Mouse (Mus musculus): ENCODE measurements around the gene Fam45a.

Fam45a gene

GRCm38 (mm10) chr19:60811098-60812035 lies at the start of gene Fam45a:
Fam45a (plus strand) TSS chr19:60811585.
- DNase-seq (ENCODE audit: low spot score in 2 of 2), result peak; percentile 86 to 89

- no peak for DNase-seq (ENCODE audit: low spot score in 2 of 2)
These were observed 38.0 kb upstream of the Fam45a start for GRCm38 (mm10) chr19:60773366-60773765.

DNA sequence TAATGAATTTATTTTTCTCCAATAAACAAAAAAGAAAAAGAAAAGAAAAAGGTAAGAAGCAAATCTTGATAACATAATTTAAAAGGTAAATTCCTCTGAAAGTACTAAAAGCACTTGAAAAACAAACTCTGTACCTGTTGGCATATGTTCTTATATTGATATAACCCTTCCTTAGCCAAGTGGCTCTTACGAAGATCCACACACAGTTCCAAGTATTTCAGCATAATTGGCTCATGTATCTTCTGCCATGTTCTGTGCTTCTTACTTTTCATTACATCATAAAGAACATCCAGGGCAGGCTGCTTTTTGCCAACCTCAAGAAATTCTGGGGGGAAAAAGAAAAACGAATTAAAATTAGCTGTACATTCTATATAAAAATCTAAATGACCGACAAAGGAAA lies 29.4 kb upstream of the Fam45a start:
- DNase-seq (ENCODE audit: low spot score in 2 of 2), result no peak

GRCm38 (mm10) chr19:60784712-60785111 lies 26.7 kb upstream of the Fam45a start:
- no peak for DNase-seq (ENCODE audit: low spot score in 2 of 2)

DNA sequence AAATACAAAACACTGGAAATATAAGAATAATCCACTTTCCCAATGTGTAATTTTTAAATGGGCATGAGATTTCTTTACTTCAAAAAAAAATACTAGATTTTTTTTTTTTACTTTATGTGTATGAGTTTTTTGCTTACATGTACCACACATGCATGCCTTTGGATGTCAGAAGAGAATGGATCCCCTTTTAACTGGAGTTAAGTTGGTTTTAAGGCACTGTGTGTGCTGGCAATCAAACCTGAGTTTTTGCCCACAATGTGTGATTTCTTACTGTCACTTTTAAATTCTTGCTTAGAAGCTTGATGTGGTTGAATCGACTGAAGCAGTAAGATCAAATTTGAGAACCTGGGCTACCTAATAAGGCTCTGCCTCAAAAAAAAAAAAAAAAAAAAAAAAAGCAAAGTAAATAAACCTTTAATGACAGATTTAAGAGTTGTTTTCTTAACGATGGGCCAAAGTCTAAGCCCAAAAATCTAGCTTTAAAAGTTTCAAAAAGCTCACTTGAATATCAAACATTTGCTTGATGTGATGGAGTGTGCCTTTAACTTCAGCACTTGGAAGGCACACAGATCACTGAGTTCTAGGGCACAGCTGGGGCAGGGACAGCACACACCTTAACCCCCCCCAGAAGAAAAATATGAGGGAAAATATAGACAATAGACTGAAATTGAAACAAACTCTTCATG lies 23.8 kb upstream of the Fam45a start:
- DNase-seq (ENCODE audit: low spot score in 2 of 2), result no peak

DNA sequence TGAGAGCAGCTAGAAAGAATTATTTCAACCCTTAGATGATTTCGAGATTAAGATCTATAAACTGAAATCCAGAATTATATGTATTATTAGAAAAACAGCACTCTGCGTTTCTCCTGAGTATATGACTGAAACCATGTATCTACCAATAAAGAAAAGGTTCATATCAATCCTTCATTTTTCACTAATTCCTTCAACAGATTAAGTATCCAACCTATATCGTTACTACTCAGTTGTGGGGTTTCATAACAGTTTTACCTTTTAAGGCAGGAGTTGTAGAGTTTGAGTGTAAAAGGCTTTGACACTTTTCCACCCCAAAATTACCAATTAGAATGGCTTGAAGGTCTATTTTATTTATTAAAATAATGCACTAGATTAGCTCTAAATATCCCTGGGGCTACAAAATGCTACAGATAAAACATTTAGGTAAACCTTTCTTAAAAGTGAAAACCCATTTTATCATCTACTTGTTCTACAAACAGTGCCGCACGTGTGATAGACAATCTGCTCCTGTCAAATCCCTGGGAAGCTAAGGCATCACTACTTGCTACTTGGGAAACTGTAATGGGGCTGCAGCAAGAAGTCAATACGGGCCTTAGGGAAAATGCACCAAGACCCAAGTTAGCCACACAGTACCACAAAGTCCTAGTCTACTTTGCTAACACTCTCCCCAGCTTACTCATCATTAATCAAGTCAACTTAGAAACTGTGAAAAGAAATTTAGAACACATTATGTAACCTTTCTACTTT lies 23.0 kb upstream of the Fam45a start:
- no peak for DNase-seq (ENCODE audit: low spot score in 2 of 2)

- DNase-seq (ENCODE audit: low spot score in 2 of 2), result no peak
These were observed 21.9 kb upstream of the Fam45a start for GRCm38 (mm10) chr19:60789452-60789851.

- DNase-seq (ENCODE audit: low spot score in 2 of 2), result peak; percentile 44 to 48
These were observed 21.4 kb upstream of the Fam45a start for GRCm38 (mm10) chr19:60789919-60790506.

DNA sequence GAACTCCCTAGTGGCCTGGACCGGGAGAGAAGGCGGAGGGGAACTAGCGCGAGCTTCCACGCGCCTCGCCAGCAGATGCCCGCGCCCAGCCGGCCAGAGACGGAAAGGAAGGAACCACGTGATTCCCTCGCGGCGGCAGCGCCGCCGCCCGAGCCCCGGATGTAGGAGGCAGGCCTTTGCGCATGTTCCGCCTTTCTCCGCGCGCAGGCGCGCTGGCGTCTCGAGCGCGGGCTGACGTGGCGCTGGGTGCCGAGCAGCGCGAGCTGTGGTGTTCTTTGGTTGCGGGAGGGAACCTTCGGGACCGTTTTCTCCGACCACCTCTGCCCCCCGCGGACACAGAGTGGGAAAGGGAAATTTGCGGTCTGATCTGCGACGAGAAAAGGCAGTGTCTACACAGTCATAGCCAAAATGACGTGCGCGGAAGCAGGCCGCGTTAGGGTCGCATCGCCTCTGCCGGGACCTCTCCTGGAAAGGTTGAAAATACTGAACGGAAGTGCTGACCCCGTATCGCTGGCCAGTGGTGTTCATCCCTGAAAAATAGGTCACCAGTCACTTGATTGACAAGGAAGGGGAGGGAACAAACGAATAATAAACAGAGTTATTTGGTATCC lies 20.7 kb upstream of the Fam45a start, which contains the start of gene Eif3a:
Gene Eif3a (minus strand): TSS at position 108 of the 611 bp plus-strand sequence.
- peak; percentile 90 to 94 for DNase-seq (ENCODE audit: low spot score in 2 of 2)

- no peak for DNase-seq (ENCODE audit: low spot score in 2 of 2)
These were observed 20.2 kb upstream of the Fam45a start for GRCm38 (mm10) chr19:60791164-60791563.

DNA sequence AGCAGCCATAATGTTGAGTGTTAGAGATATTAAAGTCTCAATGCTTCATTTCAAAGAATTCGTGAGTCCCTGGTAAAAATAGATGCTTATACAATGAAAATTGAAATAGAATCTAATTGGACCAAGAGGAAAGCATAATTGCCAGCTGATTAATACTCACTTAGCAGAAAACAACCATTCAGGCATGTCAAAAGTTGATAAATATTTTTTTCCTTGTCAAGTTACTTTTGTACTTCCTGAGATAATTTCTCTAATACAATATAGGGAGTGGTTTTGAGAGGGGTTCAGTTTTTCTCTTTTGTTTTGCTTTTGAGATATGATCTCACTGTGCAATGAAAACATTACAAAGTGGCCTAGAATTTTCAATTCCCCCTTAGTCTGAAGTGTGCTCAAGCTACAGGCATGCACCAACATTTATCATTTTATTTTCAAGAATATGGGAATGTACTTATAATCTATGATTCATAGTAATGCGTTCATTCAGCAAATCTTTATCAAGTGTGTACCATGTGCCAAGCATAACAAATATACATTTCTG lies 18.1 kb upstream of the Fam45a start:
- no peak for DNase-seq (ENCODE audit: low spot score in 2 of 2)

DNA sequence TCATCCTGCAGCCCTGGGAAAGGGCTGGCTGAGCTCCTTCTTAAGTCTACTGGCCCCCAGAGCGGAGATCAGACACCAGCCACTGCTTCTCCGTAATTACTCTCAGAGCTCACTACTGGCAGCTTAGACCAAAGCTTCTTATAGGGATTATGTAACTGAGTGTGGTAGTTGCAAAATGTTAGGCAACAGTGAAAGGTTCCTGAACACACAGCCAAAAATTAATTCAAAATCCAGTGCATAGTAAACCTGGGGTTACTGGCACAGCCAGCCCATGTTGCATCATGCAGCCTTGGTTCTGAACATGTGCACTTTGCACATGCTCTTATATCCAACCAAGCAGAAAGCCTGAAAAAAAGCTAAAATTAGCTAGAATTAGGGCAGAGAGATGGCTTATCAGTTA lies 16.1 kb upstream of the Fam45a start:
- DNase-seq (ENCODE audit: low spot score in 2 of 2), result no peak

- no peak for DNase-seq (ENCODE audit: low spot score in 2 of 2)
These were observed 14.0 kb upstream of the Fam45a start for GRCm38 (mm10) chr19:60797415-60797814.

DNA sequence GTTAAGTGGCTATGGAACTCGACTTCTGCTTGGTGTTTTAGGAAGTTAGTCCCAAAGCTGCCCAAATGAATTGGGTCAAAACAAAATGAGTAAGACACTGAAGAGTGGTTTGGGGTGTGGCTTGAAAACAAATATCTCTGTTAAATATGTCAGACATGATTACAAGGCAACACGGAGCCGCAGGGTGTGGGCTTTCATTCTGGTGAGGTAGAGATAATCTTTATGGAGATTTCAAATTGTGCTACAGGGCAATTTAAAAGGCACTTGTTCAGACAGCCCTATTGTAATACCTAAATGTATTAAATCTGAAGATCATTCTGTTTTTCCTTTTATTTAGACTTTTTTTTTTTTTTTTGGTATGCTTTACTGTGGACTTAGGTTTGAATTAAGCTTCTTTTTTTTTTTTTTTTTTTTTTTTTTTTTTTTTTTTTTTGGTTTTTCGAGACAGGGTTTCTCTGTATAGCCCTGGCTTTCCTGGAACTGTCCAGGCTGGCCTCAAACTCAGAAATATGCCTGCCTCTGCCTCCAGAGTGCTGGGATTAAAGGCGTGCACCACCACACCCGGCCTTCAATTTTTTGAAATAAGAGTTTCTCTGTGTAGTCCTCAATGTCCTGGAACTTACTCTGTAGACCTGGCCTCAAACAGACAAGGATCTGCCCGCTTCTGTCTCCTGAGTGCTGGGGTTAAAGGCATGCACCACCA lies 11.4 kb upstream of the Fam45a start:
- DNase-seq (ENCODE audit: low spot score in 2 of 2), result no peak

DNA sequence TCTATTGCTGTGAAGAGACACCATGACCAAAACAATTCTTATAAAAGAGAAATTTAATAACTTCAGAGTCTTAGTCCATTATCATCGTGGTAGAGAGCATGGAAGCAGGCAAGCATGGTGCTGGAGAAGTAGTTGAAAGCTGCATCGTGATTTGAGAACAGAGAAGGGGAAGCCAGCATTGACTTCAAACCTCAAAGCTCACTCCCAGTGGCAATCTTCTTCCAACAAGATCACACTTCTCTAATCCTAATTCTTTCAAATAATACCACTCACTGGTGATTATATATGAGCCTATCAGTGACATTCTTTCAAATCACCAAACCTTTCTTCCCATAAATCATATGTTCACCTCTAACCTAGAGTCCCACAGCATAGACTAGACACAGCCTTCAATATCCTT lies 6.5 kb upstream of the Fam45a start:
- DNase-seq (ENCODE audit: low spot score in 2 of 2), result no peak

GRCm38 (mm10) chr19:60809927-60810326 lies 1.5 kb upstream of the Fam45a start:
- no peak for DNase-seq (ENCODE audit: low spot score in 2 of 2)

- no peak for DNase-seq (ENCODE audit: low spot score in 2 of 2)
These were observed 628 bp downstream of the Fam45a start for GRCm38 (mm10) chr19:60812036-60812389.

DNA sequence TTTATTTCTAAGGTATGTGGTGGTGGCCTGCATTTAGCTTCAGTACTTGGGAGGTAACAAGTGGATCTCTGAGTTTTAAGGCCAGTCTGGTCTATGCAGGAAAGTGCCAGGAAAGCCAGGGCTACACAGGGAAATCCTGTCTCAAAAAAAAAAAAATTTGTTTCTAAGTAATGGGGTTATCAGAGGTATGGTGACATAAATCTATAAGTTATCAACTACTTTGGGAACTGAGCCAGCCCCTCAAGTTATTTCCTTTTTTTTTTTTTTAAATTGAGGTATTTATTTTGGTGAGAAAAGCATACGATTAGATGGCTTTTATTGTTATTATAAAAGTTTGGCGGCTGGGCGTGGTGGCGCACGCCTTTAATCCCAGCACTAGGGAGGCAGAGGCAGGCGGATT lies 1.7 kb downstream of the Fam45a start:
- DNase-seq (ENCODE audit: low spot score in 2 of 2), result no peak

DNA sequence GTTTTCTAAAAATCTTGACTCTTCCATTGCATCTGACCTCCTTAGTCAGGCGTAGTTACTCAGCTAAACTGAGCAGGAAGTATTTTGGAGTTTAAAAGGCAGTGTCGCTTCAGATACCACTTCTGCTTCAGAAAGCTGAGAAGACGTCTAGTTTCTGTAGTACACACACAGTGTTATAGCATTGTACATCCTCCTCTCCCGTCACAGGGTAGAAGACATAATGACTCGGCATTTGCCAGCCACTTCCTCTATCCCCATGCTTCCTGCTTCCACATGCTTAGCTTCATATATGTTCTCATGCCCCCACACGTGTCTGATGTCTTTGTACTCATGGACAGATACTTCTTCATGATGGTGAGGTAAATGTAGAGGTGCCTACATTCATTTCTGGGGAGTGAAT lies 7.3 kb downstream of the Fam45a start:
- DNase-seq (ENCODE audit: low spot score in 2 of 2), result no peak

- DNase-seq (ENCODE audit: low spot score in 2 of 2), result peak; percentile 11 to 26
These were observed 26.4 kb downstream of the Fam45a start for GRCm38 (mm10) chr19:60837747-60838146.

Measured in frontal cortex, postnatal 10 days (tissue).